ENCODE assay signal across 8 mouse cellular contexts in genomic region chr6:113307481-113308121, GRCm38 (mm10). TPM values are rescaled to one million over a fixed set of nuclear protein-coding genes. Genes with fewer than 3 reads are reported as not detected.
DNase-seq lines count a peak whose midpoint lies in the region; ATAC-seq and TF ChIP-seq lines count a peak whose summit lies in the region.

No protein-coding gene starts in this region.

- peak overlapping the region; percentile 99 for H3K4me2 ChIP-seq in forebrain, embryonic 11.5 days (ENCODE audit: low read depth, low read length, severe bottlenecking)

- H3K9me3 ChIP-seq in G1E (replicated peaks): no peaks in the 10 kb centered on the region
- H3K9me3 ChIP-seq in forebrain, embryonic 11.5 days (ENCODE audit: control insufficient read depth, low read length): no peaks in the 10 kb centered on the region

- TF ChIP-seq CTCF in G1E (IDR thresholded peaks at IDR 0.05; ENCODE audit: low read depth, low read length): no peak
- TF ChIP-seq CTCF in layer of hippocampus, adult 2 months (conservative IDR thresholded peaks at IDR 0.05): no peak

- peak overlapping the region; percentile 94 for H3K9ac ChIP-seq in forebrain, embryonic 11.5 days (ENCODE audit: low read length)

- intact Hi-C loops in heart, postnatal 14 days (cut with DNase I): loop anchor here (2.0 kb wide), 1 partner anchor 19 kb away; the partner anchor contains the start of gene Ogg1

- WGBS in forebrain, embryonic 11.5 days: under 1% methylated on average over 34 of the region's 34 CpGs

- DNase-seq in G1E (ENCODE audit: low spot score): peak; percentile 58
- peak; percentile 59 for DNase-seq in adrenal gland, postnatal 25 days
- DNase-seq in forebrain, embryonic 11.5 days (ENCODE audit: low spot score): no peak
- peak; percentile 40 to 48 for DNase-seq in heart, postnatal 14 days
- DNase-seq in layer of hippocampus, adult 2 months (ENCODE audit: low spot score in 2 of 2): peak in 1 of 2 experiments; percentile 46
- peak; percentile 56 for DNase-seq in lung, postnatal 36 days
- peak; percentile 47 for DNase-seq in retina, postnatal 1 day

- H3K4me3 ChIP-seq in G1E (ENCODE audit: low read depth, low read length): peak overlapping the region; percentile 84
- H3K4me3 ChIP-seq in forebrain, embryonic 11.5 days (ENCODE audit: low read depth, low read length): peak overlapping the region; percentile 98
- H3K4me3 ChIP-seq in layer of hippocampus, adult 2 months: peak overlapping the region; percentile 100

- no peak for ATAC-seq in G1E (ENCODE audit: extremely low read depth, insufficient number of reproducible peaks, low FRiP score, poor library complexity, severe bottlenecking)
- peak; percentile 1; the same call in 1 of the 2 replicates for ATAC-seq in forebrain, embryonic 11.5 days (replicated peaks; ENCODE audit: low FRiP score)
- no peak for ATAC-seq in megakaryocyte-erythroid progenitor cell, adult 5-6 weeks (replicated peaks; ENCODE audit: low FRiP score, low TSS enrichment, poor library complexity, severe bottlenecking)

- peak overlapping the region; percentile 97 for H3K27ac ChIP-seq in forebrain, embryonic 11.5 days (ENCODE audit: low read depth, low read length)
- H3K27ac ChIP-seq in layer of hippocampus, adult 2 months: peak overlapping the region; percentile 100

- H3K27me3 ChIP-seq in G1E (ENCODE audit: insufficient read depth, low read length): peaks cover 4% of the 10 kb centered on the region; the same call in 1 of the 2 replicates
- no peaks in the 10 kb centered on the region for H3K27me3 ChIP-seq in forebrain, embryonic 11.5 days (ENCODE audit: control insufficient read depth, insufficient read depth, low read length)

- peaks cover 48% of the 10 kb centered on the region for H3K4me1 ChIP-seq in G1E (ENCODE audit: insufficient read depth, low read depth, low read length)
- peaks cover 6% of the 10 kb centered on the region; the same call in 1 of the 2 replicates for H3K4me1 ChIP-seq in forebrain, embryonic 11.5 days (replicated peaks; ENCODE audit: control insufficient read depth, insufficient read depth, low read length)

- peaks cover 38% of the 10 kb centered on the region for H3K36me3 ChIP-seq in G1E (replicated peaks)
- no peaks in the 10 kb centered on the region; the same call in 1 of the 2 replicates for H3K36me3 ChIP-seq in forebrain, embryonic 11.5 days (ENCODE audit: control insufficient read depth, insufficient read depth, low read length)

RNA-seq across cellular contexts. Expression of gene Brpf1, which starts 0.7 kb away (rescaled TPM):
- total RNA-seq in G1E (2014; fragmentation: Nextera tagmentation) (46.5 and 56.0 TPM in 2 replicates), G1E (2017) (26.5 and 26.9 TPM in 2 replicates)
- 37.9 and 40.6 TPM in 2 replicates for polyA plus RNA-seq in G1E (2012)
- total RNA-seq in adrenal gland, postnatal 25 days (2021): 27.8 and 32.9 TPM in 2 replicates
- polyA plus RNA-seq in forebrain, embryonic 11.5 days (2014; fragmentation: Nextera tagmentation; extraction: Ambion mirVana): 31.9 and 35.4 TPM in 2 replicates
- total RNA-seq in heart, postnatal 14 days (2021): 10 to 100 TPM; 18.0 to 18.1 TPM
- 10 to 100 TPM; 41.0 to 43.8 TPM for total RNA-seq in layer of hippocampus, adult 2 months (2021)
- total RNA-seq in megakaryocyte-erythroid progenitor cell, adult 5-6 weeks (2014; fragmentation: Nextera tagmentation): 45.0 and 53.5 TPM in 2 replicates
- 20.3 and 22.0 TPM in 2 replicates for total RNA-seq in megakaryocyte-erythroid progenitor cell, adult 5-6 weeks (2017)

RNA-seq across cellular contexts. Expression of gene Ogg1, which starts 19.2 kb away (rescaled TPM):
- total RNA-seq in G1E (2014; fragmentation: Nextera tagmentation) (30.4 and 56.3 TPM in 2 replicates), G1E (2017) (10.9 and 11.5 TPM in 2 replicates)
- 10.4 and 11.3 TPM in 2 replicates for polyA plus RNA-seq in G1E (2012)
- 16.7 and 19.9 TPM in 2 replicates for total RNA-seq in adrenal gland, postnatal 25 days (2021)
- polyA plus RNA-seq in forebrain, embryonic 11.5 days (2014; fragmentation: Nextera tagmentation; extraction: Ambion mirVana): 14.2 and 14.5 TPM in 2 replicates
- 1 to 10 TPM; 6.5 to 7.4 TPM for total RNA-seq in heart, postnatal 14 days (2021)
- 10 to 100 TPM in 1 of 2 experiments, 1 to 10 TPM in 1; 9.1 to 10.6 TPM for total RNA-seq in layer of hippocampus, adult 2 months (2021)
- total RNA-seq in megakaryocyte-erythroid progenitor cell, adult 5-6 weeks (2014; fragmentation: Nextera tagmentation): 9.9 and 23.7 TPM in 2 replicates
- 3.8 and 9.4 TPM in 2 replicates for total RNA-seq in megakaryocyte-erythroid progenitor cell, adult 5-6 weeks (2017)

RNA-seq across cellular contexts. Expression of gene Cpne9, which starts 25.5 kb away (rescaled TPM):
- total RNA-seq in G1E (2014; fragmentation: Nextera tagmentation) (0.24 TPM in 1 of 2 replicates, not detected in the other), G1E (2017) (0.11 TPM in 1 of 2 replicates, not detected in the other)
- 0.04 TPM in 1 of 2 replicates, not detected in the other for polyA plus RNA-seq in G1E (2012)
- 0.85 and 1.4 TPM in 2 replicates for total RNA-seq in adrenal gland, postnatal 25 days (2021)
- 0.13 and 0.52 TPM in 2 replicates for polyA plus RNA-seq in forebrain, embryonic 11.5 days (2014; fragmentation: Nextera tagmentation; extraction: Ambion mirVana)
- total RNA-seq in heart, postnatal 14 days (2021): under 1 TPM; 0.05 to 0.29 TPM
- total RNA-seq in layer of hippocampus, adult 2 months (2021): 10 to 100 TPM; 24.0 to 24.7 TPM
- total RNA-seq in megakaryocyte-erythroid progenitor cell, adult 5-6 weeks (2014; fragmentation: Nextera tagmentation): 0.74 and 0.99 TPM in 2 replicates
- 0.42 TPM in 1 of 2 replicates, not detected in the other for total RNA-seq in megakaryocyte-erythroid progenitor cell, adult 5-6 weeks (2017)

RNA-seq across cellular contexts. Expression of gene Camk1, which starts 36.2 kb away (rescaled TPM):
- total RNA-seq in G1E (2014; fragmentation: Nextera tagmentation): 0.98 TPM in 1 of 2 replicates, not detected in the other
- total RNA-seq in G1E (2017): 0.82 and 1.2 TPM in 2 replicates
- 0.07 and 0.10 TPM in 2 replicates for polyA plus RNA-seq in G1E (2012)
- 45.3 and 62.0 TPM in 2 replicates for total RNA-seq in adrenal gland, postnatal 25 days (2021)
- 47.8 and 52.5 TPM in 2 replicates for polyA plus RNA-seq in forebrain, embryonic 11.5 days (2014; fragmentation: Nextera tagmentation; extraction: Ambion mirVana)
- 10 to 100 TPM; 66.9 to 71.2 TPM for total RNA-seq in heart, postnatal 14 days (2021)
- 10 to 100 TPM; 45.4 to 52.0 TPM for total RNA-seq in layer of hippocampus, adult 2 months (2021)
- total RNA-seq in megakaryocyte-erythroid progenitor cell, adult 5-6 weeks (2014; fragmentation: Nextera tagmentation): 1.2 and 2.2 TPM in 2 replicates
- 2.9 and 17.8 TPM in 2 replicates for total RNA-seq in megakaryocyte-erythroid progenitor cell, adult 5-6 weeks (2017)

Comparison
In these comparisons a context has a peak if more than half of its experiments do, and no peak if none do; other contexts are left out.
1. RNA of gene Cpne9, which starts 25.5 kb away (total RNA-seq): 24.0 to 24.7 TPM in layer of hippocampus, adult 2 months; 0.85 to 1.4 TPM in adrenal gland, postnatal 25 days, 0.42 to 0.99 TPM in megakaryocyte-erythroid progenitor cell, adult 5-6 weeks, 0.05 to 0.29 TPM in heart, postnatal 14 days and 0.11 to 0.24 TPM in G1E; every median in the first group is over 10 times any median in the second.
2. Peak in every context shown above with its lines, with median percentiles within 50 percentile points of each other: H3K4me3 ChIP-seq.